Mouse (Mus musculus) spleen, postnatal 36 days (tissue): ENCODE data around the gene Alg9.

Experiments used
- DNase-seq, 2 experiments: peaks; one replicate each; pipeline ENCODE4 v3.0.0; 2022; ENCODE audit warnings: low spot score in 2 of 2, mixed read lengths in 1 of 2

Gene Alg9

GRCm38 (mm10) chr9:50756711-50757110, 18.1 kb upstream of the Alg9 start:
- DNase-seq, result no peak

- no peak for DNase-seq
Observed at GRCm38 (mm10) chr9:50761520-50762243, 13.1 kb upstream of the Alg9 start.

GRCm38 (mm10) chr9:50763331-50763730, 11.5 kb upstream of the Alg9 start:
- DNase-seq, result no peak

- DNase-seq, result no peak
Observed at GRCm38 (mm10) chr9:50767531-50768106, 7.2 kb upstream of the Alg9 start.

- peak; percentile 97 for DNase-seq
Observed at GRCm38 (mm10) chr9:50768107-50769002, 6.5 kb upstream of the Alg9 start, which contains the start of gene Fdxacb1. Gene Fdxacb1 (plus strand): TSS chr9:50768236.

GRCm38 (mm10) chr9:50770011-50770410, 4.8 kb upstream of the Alg9 start:
- no peak for DNase-seq

GRCm38 (mm10) chr9:50774026-50774462, 775 bp upstream of the Alg9 start:
- DNase-seq, result peak in 1 of 2 experiments; percentile 11

GRCm38 (mm10) chr9:50775662-50776126, 875 bp downstream of the Alg9 start:
- DNase-seq, result no peak

- DNase-seq, result no peak
Observed at GRCm38 (mm10) chr9:50776162-50776760, 1.4 kb downstream of the Alg9 start.

- peak; percentile 21 to 22 for DNase-seq
Observed at GRCm38 (mm10) chr9:50782155-50782554, 7.3 kb downstream of the Alg9 start.

GRCm38 (mm10) chr9:50795266-50795665, 20.4 kb downstream of the Alg9 start:
- DNase-seq, result no peak

GRCm38 (mm10) chr9:50796776-50797175, 22.0 kb downstream of the Alg9 start:
- DNase-seq, result no peak

- no peak for DNase-seq
Observed at GRCm38 (mm10) chr9:50797641-50798040, 22.8 kb downstream of the Alg9 start.

- DNase-seq, result no peak
Observed at GRCm38 (mm10) chr9:50798368-50798767, 23.5 kb downstream of the Alg9 start.

GRCm38 (mm10) chr9:50800985-50801384, 26.2 kb downstream of the Alg9 start:
- DNase-seq, result peak; percentile 54 to 63

GRCm38 (mm10) chr9:50803055-50803671, 28.3 kb downstream of the Alg9 start:
- DNase-seq, result peak; percentile 60 to 72

GRCm38 (mm10) chr9:50808471-50808870, 33.7 kb downstream of the Alg9 start:
- no peak for DNase-seq

- no peak for DNase-seq
Observed at GRCm38 (mm10) chr9:50809146-50809545, 34.3 kb downstream of the Alg9 start.

- peak; percentile 34 to 41 for DNase-seq
Observed at GRCm38 (mm10) chr9:50811187-50811586, 36.4 kb downstream of the Alg9 start.

GRCm38 (mm10) chr9:50811746-50812145, 36.9 kb downstream of the Alg9 start:
- no peak for DNase-seq

GRCm38 (mm10) chr9:50813796-50814195, 39.0 kb downstream of the Alg9 start:
- DNase-seq, result peak in 1 of 2 experiments; percentile 35
